Mouse (Mus musculus): ENCODE data around the gene Rsu1. TPM values are rescaled to one million over a fixed set of nuclear protein-coding genes. Genes with fewer than 3 reads are reported as not detected.

Gene Rsu1
- polyA plus RNA-seq (2015; fragmentation: Nextera tagmentation; extraction: Ambion mirVana): 102 and 125 TPM in 2 replicates

- ATAC-seq: peak; percentile 99
- Histone ChIP-seq H3K9ac (peak within 1 kb of the TSS; percentile 60), H3K27me3 (replicated peaks) (no peaks in the 10 kb centered on the region), H3K4me2 (replicated peaks) (peak within 1 kb of the TSS; percentile 85), H3K36me3 (0 out of 2 replicates have a peak, but pooled peaks cover 2% of the 10 kb centered on the region), H3K9me3 (no peaks in the 10 kb centered on the region), H3K4me3 (replicated peaks) (peak within 1 kb of the TSS; percentile 58), H3K27ac (peak within 1 kb of the TSS; percentile 23; the same call in 1 of the 2 replicates), H3K4me1 (replicated peaks) (0 out of 2 replicates have a peak, but pooled peaks cover 2% of the 10 kb centered on the region)
- under 1% methylated on average over 37 of the region's 37 CpGs for WGBS
Measured at GRCm38 (mm10) chr2:13271165-13271957, at the start of gene Rsu1. Gene Rsu1 (minus strand): TSS chr2:13271415.

- H3K27me3 ChIP-seq (replicated peaks): no peaks in the 10 kb centered on the region
- no peak overlapping the region for H3K27ac ChIP-seq
- ATAC-seq: no peak
- H3K36me3 ChIP-seq: no peaks in the 10 kb centered on the region
- no peak overlapping the region for H3K9ac ChIP-seq
- 74% methylated on average over 3 of the region's 3 CpGs for WGBS
- H3K9me3 ChIP-seq: no peaks in the 10 kb centered on the region
- no peaks in the 10 kb centered on the region for H3K4me1 ChIP-seq (replicated peaks)
- no peak overlapping the region for H3K4me3 ChIP-seq (replicated peaks)
- no peak overlapping the region for H3K4me2 ChIP-seq (replicated peaks)
Measured at GRCm38 (mm10) chr2:13303376-13303775, 32.2 kb upstream of the Rsu1 start.

GRCm38 (mm10) chr2:13299031-13299430 is 27.8 kb upstream of the Rsu1 start:
- Histone ChIP-seq H3K4me1 (replicated peaks) (no peaks in the 10 kb centered on the region), H3K4me3 (replicated peaks) (no peak overlapping the region), H3K9me3 (no peaks in the 10 kb centered on the region), H3K4me2 (replicated peaks) (no peak overlapping the region), H3K27me3 (replicated peaks) (no peaks in the 10 kb centered on the region), H3K27ac (no peak overlapping the region), H3K36me3 (no peaks in the 10 kb centered on the region), H3K9ac (no peak overlapping the region)
- ATAC-seq: no peak
- WGBS: 30% methylated on average over 3 of the region's 3 CpGs

- Histone ChIP-seq H3K27ac (no peak overlapping the region), H3K4me2 (replicated peaks) (no peak overlapping the region), H3K9me3 (no peaks in the 10 kb centered on the region), H3K4me1 (replicated peaks) (no peaks in the 10 kb centered on the region), H3K36me3 (no peaks in the 10 kb centered on the region), H3K27me3 (replicated peaks) (no peaks in the 10 kb centered on the region), H3K9ac (no peak overlapping the region), H3K4me3 (replicated peaks) (no peak overlapping the region)
- WGBS: 51% methylated on average over 5 of the region's 5 CpGs
- ATAC-seq: no peak
Measured at GRCm38 (mm10) chr2:13297733-13298132, 26.5 kb upstream of the Rsu1 start.

GRCm38 (mm10) chr2:13290661-13291060 is 19.4 kb upstream of the Rsu1 start:
- Histone ChIP-seq H3K27ac (no peak overlapping the region), H3K27me3 (replicated peaks) (no peaks in the 10 kb centered on the region), H3K4me3 (replicated peaks) (no peak overlapping the region), H3K9ac (no peak overlapping the region), H3K9me3 (no peaks in the 10 kb centered on the region), H3K36me3 (no peaks in the 10 kb centered on the region), H3K4me2 (replicated peaks) (no peak overlapping the region), H3K4me1 (replicated peaks) (no peaks in the 10 kb centered on the region)
- WGBS: 2% methylated on average over 1 of the region's 1 CpGs
- ATAC-seq: no peak

GRCm38 (mm10) chr2:13290070-13290469 is 18.9 kb upstream of the Rsu1 start:
- no peak for ATAC-seq
- no peak overlapping the region for H3K9ac ChIP-seq
- H3K36me3 ChIP-seq: no peaks in the 10 kb centered on the region
- no peak overlapping the region for H3K27ac ChIP-seq
- no peak overlapping the region for H3K4me3 ChIP-seq (replicated peaks)
- no peak overlapping the region for H3K4me2 ChIP-seq (replicated peaks)
- no peaks in the 10 kb centered on the region for H3K4me1 ChIP-seq (replicated peaks)
- H3K9me3 ChIP-seq: no peaks in the 10 kb centered on the region
- 80% methylated on average over 3 of the region's 3 CpGs for WGBS
- H3K27me3 ChIP-seq (replicated peaks): no peaks in the 10 kb centered on the region

GRCm38 (mm10) chr2:13278114-13278862 is 7.1 kb upstream of the Rsu1 start:
- H3K4me2 ChIP-seq (replicated peaks): no peak overlapping the region
- no peak overlapping the region for H3K9ac ChIP-seq
- no peaks in the 10 kb centered on the region for H3K9me3 ChIP-seq
- 0 out of 2 replicates have a peak, but pooled peaks cover 2% of the 10 kb centered on the region for H3K36me3 ChIP-seq
- no peaks in the 10 kb centered on the region for H3K4me1 ChIP-seq (replicated peaks)
- no peak for ATAC-seq
- H3K27ac ChIP-seq: no peak overlapping the region
- WGBS: 57% methylated on average over 10 of the region's 10 CpGs
- H3K27me3 ChIP-seq (replicated peaks): no peaks in the 10 kb centered on the region
- H3K4me3 ChIP-seq (replicated peaks): no peak overlapping the region

GRCm38 (mm10) chr2:13275874-13276273 is 4.7 kb upstream of the Rsu1 start:
- Histone ChIP-seq H3K27me3 (replicated peaks) (no peaks in the 10 kb centered on the region), H3K4me3 (replicated peaks) (no peak overlapping the region), H3K4me1 (replicated peaks) (no peaks in the 10 kb centered on the region), H3K27ac (no peak overlapping the region), H3K9me3 (no peaks in the 10 kb centered on the region), H3K9ac (no peak overlapping the region), H3K36me3 (0 out of 2 replicates have a peak, but pooled peaks cover 2% of the 10 kb centered on the region), H3K4me2 (replicated peaks) (no peak overlapping the region)
- no peak for ATAC-seq
- WGBS: 59% methylated on average over 7 of the region's 7 CpGs

GRCm38 (mm10) chr2:13270736-13271135 is 479 bp downstream of the Rsu1 start:
- Histone ChIP-seq H3K9ac (peak overlapping the region; percentile 57), H3K4me1 (replicated peaks) (0 out of 2 replicates have a peak, but pooled peaks cover 2% of the 10 kb centered on the region), H3K9me3 (no peaks in the 10 kb centered on the region), H3K4me3 (replicated peaks) (peak overlapping the region; percentile 58), H3K36me3 (no peaks in the 10 kb centered on the region), H3K27me3 (replicated peaks) (no peaks in the 10 kb centered on the region), H3K27ac (peak overlapping the region; percentile 23; the same call in 1 of the 2 replicates), H3K4me2 (replicated peaks) (peak overlapping the region; percentile 85)
- 39% methylated on average over 8 of the region's 8 CpGs for WGBS
- no peak; the same call in 1 of the 2 replicates for ATAC-seq

GRCm38 (mm10) chr2:13268681-13269293 is 2.4 kb downstream of the Rsu1 start:
- Histone ChIP-seq H3K4me3 (replicated peaks) (no peak overlapping the region), H3K4me2 (replicated peaks) (no peak overlapping the region), H3K4me1 (replicated peaks) (0 out of 2 replicates have a peak, but pooled peaks cover 2% of the 10 kb centered on the region), H3K36me3 (no peaks in the 10 kb centered on the region), H3K9ac (no peak overlapping the region), H3K9me3 (no peaks in the 10 kb centered on the region), H3K27ac (no peak overlapping the region), H3K27me3 (replicated peaks) (no peaks in the 10 kb centered on the region)
- no peak for ATAC-seq
- 91% methylated on average over 4 of the region's 4 CpGs for WGBS

- Histone ChIP-seq H3K9me3 (no peaks in the 10 kb centered on the region), H3K27ac (no peak overlapping the region), H3K27me3 (replicated peaks) (no peaks in the 10 kb centered on the region), H3K9ac (no peak overlapping the region), H3K4me2 (replicated peaks) (no peak overlapping the region), H3K36me3 (no peaks in the 10 kb centered on the region), H3K4me3 (replicated peaks) (no peak overlapping the region), H3K4me1 (replicated peaks) (no peaks in the 10 kb centered on the region)
- 52% methylated on average over 4 of the region's 4 CpGs for WGBS
- no peak for ATAC-seq
Measured at GRCm38 (mm10) chr2:13264875-13265274, 6.3 kb downstream of the Rsu1 start.

- no peaks in the 10 kb centered on the region for H3K36me3 ChIP-seq
- 73% methylated on average over 4 of the region's 4 CpGs for WGBS
- no peaks in the 10 kb centered on the region for H3K27me3 ChIP-seq (replicated peaks)
- no peak overlapping the region for H3K9ac ChIP-seq
- H3K27ac ChIP-seq: no peak overlapping the region
- ATAC-seq: no peak
- no peaks in the 10 kb centered on the region for H3K9me3 ChIP-seq
- H3K4me1 ChIP-seq (replicated peaks): no peaks in the 10 kb centered on the region
- H3K4me3 ChIP-seq (replicated peaks): no peak overlapping the region
- H3K4me2 ChIP-seq (replicated peaks): no peak overlapping the region
Measured at GRCm38 (mm10) chr2:13263150-13263549, 8.1 kb downstream of the Rsu1 start.
